Mouse (Mus musculus) heart, embryonic 12.5 days (tissue): ENCODE data around the gene Rfxap. TPM values are rescaled to one million over a fixed set of nuclear protein-coding genes. Genes with fewer than 3 reads are reported as not detected.

Experiments used
- ATAC-seq: fragments of 200-750 bp; cut with Nextera tagmentation; 2 replicates; pipeline ENCODE4 v1.8.0; 2017; ENCODE audit warnings: moderate TSS enrichment, moderate library complexity; ENCODE audit not compliant: insufficient number of reproducible peaks, low FRiP score
- H3K27ac ChIP-seq: fragments of 300-500 bp; sonication (generic); 2 replicates; pipeline ENCODE4 v1.5.1; 2016; ENCODE audit warnings: mild to moderate bottlenecking, moderate library complexity; ENCODE audit not compliant: poor library complexity, severe bottlenecking
- H3K27me3 ChIP-seq: fragments of 300-500 bp; sonication (generic); replicated peaks from 2 replicates; pipeline ENCODE4 v1.6.1; 2016; ENCODE audit warnings: mild to moderate bottlenecking, moderate library complexity
- H3K36me3 ChIP-seq: fragments of 300-500 bp; sonication (generic); 2 replicates; pipeline ENCODE4 v1.6.1; 2016; ENCODE audit warnings: mild to moderate bottlenecking, moderate library complexity
- H3K4me1 ChIP-seq: fragments of 300-500 bp; sonication (generic); replicated peaks from 2 replicates; pipeline ENCODE4 v1.6.1; 2016; ENCODE audit warnings: mild to moderate bottlenecking
- H3K4me2 ChIP-seq: fragments of 300-500 bp; sonication (generic); 2 replicates; pipeline ENCODE4 v1.6.1; 2016; ENCODE audit warnings: mild to moderate bottlenecking, moderate library complexity
- H3K4me3 ChIP-seq: fragments of 300-500 bp; sonication (generic); 2 replicates; pipeline ENCODE4 v1.5.1; 2016; ENCODE audit warnings: mild to moderate bottlenecking
- H3K9ac ChIP-seq: fragments of 300-500 bp; sonication (generic); 2 replicates; pipeline ENCODE4 v1.6.1; 2016; ENCODE audit warnings: mild to moderate bottlenecking, moderate library complexity
- H3K9me3 ChIP-seq: fragments of 300-500 bp; sonication (generic); replicated peaks from 2 replicates; pipeline ENCODE4 v1.6.1; 2016; ENCODE audit warnings: mild to moderate bottlenecking, moderate library complexity
- WGBS: fragments of 180-500 bp; shearing (Covaris S2); methylation state at CpG from one replicate; pipeline ENCODE4 v1.1.7; 2016; 5-methylcytosine and 5-hydroxymethylcytosine counted together
- polyA plus RNA-seq: library from polyadenylated mRNA; unstranded; fragments of >200 nt; fragmentation: Nextera tagmentation; extraction: Ambion mirVana; gene quantifications from 2 replicates; pipeline ENCODE4 v1.2.1, GENCODE M21; 2016

The Rfxap gene
- polyA plus RNA-seq, 1 experiment from 2014 or later = 49.4 TPM

DNA sequence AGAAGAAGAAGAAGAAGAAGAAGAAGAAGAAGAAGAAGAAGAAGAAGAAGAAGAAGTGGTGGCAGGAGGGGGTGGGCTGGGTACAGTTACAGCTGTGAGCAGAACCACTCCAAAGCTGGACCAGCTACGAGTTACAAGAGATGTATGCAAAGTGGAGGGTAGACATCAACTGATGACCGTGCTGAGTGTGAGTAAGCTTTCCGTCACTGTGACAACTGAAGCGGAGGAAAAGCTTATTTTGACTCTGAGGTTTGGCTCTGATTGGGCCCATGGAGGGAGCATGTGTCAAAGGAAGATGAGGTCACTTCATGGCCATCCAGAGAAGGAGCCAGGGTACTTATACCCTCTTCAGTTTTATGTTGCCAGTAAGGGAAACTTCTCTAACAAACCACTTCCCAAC, 54.2 kb downstream of the Rfxap start:
- Histone ChIP-seq H3K4me3 (no peak overlapping the region), H3K27me3 (no peaks in the 10 kb centered on the region), H3K27ac (no peak overlapping the region), H3K4me1 (peaks cover 9% of the 10 kb centered on the region; the same call in 1 of the 2 replicates), H3K9me3 (peaks cover 6% of the 10 kb centered on the region; the same call in 1 of the 2 replicates), H3K9ac (no peak overlapping the region), H3K36me3 (peaks cover 32% of the 10 kb centered on the region), H3K4me2 (no peak overlapping the region)
- 63% methylated on average over 4 of the region's 4 CpGs for WGBS
- ATAC-seq = no peak

Other genes starting within 250 kb of the Rfxap start
- gene Supt20, start 115.0 kb downstream of the Rfxap start, polyA plus RNA-seq = 76.3 and 82.2 TPM in 2 replicates
- gene Gm21958, start 93.4 kb downstream of the Rfxap start, polyA plus RNA-seq = 1.0 TPM in 1 of 2 replicates, not detected in the other
- 74.6 and 82.6 TPM in 2 replicates for gene Exosc8, start 72.4 kb downstream of the Rfxap start, polyA plus RNA-seq
- gene Alg5, start 72.3 kb downstream of the Rfxap start, polyA plus RNA-seq = 35.8 and 41.2 TPM in 2 replicates
- 1.6 and 1.9 TPM in 2 replicates for gene Smad9, start 52.2 kb downstream of the Rfxap start, polyA plus RNA-seq
- gene Sertm1, start 108.1 kb upstream of the Rfxap start, polyA plus RNA-seq = 0.18 and 0.40 TPM in 2 replicates
- gene Ccna1, start 247.7 kb upstream of the Rfxap start, polyA plus RNA-seq = 1.3 and 2.0 TPM in 2 replicates